Mouse (Mus musculus): ENCODE measurements at regions not wholly inside any gene's neighbourhood (a gene's known extent, or its start where the extent isn't known, plus 50 kb on each side); places are given as distances from the start of the nearest gene placed in this dataset.

GRCm38 (mm10) chr4:9124109-9124508 is 885.3 kb upstream of the Car8 start:
- TF ChIP-seq CTCF (IDR thresholded peaks at IDR 0.05; ENCODE audit: extremely low read depth, insufficient read length, insufficient replicate concordance, low read depth, low read length) (no peak), POLR2A (IDR thresholded peaks at IDR 0.05; ENCODE audit: low read depth, low read length) (no peak)

Measured in small intestine, adult 2 months (tissue).